Mouse (Mus musculus) hindbrain, embryonic 15.5 days (tissue): ENCODE measurements around the gene Sdk1. TPM values are rescaled to one million over a fixed set of nuclear protein-coding genes. Genes with fewer than 3 reads are reported as not detected.

Source experiments
- ATAC-seq: fragments of 200-750 bp; cut with Nextera tagmentation; 2 replicates; pipeline ENCODE4 v1.8.0; 2017; ENCODE audit warnings: low read depth, moderate number of reproducible peaks, moderate TSS enrichment; ENCODE audit not compliant: low FRiP score
- H3K27ac ChIP-seq: fragments of 300-500 bp; sonication (generic); replicated peaks from 2 replicates; pipeline ENCODE4 v1.5.1; 2015; ENCODE audit warnings: mild to moderate bottlenecking, inconsistent platforms
- H3K27me3 ChIP-seq: fragments of 300-500 bp; sonication (generic); 2 replicates; pipeline ENCODE4 v1.6.1; 2015; ENCODE audit warnings: control low read depth, inconsistent platforms
- H3K36me3 ChIP-seq: fragments of 300-500 bp; sonication (generic); 2 replicates; pipeline ENCODE4 v1.6.1; 2015; ENCODE audit warnings: control low read depth, inconsistent platforms
- H3K4me1 ChIP-seq: fragments of 300-500 bp; sonication (generic); replicated peaks from 2 replicates; pipeline ENCODE4 v1.6.1; 2015; ENCODE audit warnings: control low read depth, inconsistent platforms
- H3K4me2 ChIP-seq: fragments of 300-500 bp; sonication (generic); 2 replicates; pipeline ENCODE4 v1.6.1; 2015; ENCODE audit warnings: moderate library complexity, mild to moderate bottlenecking, inconsistent platforms
- H3K4me3 ChIP-seq: fragments of 300-500 bp; sonication (generic); 2 replicates; pipeline ENCODE4 v1.5.1; 2015; ENCODE audit warnings: mild to moderate bottlenecking, inconsistent platforms
- H3K9ac ChIP-seq: fragments of 300-500 bp; sonication (generic); 2 replicates; pipeline ENCODE4 v1.6.1; 2015; ENCODE audit warnings: inconsistent platforms
- H3K9me3 ChIP-seq: fragments of 300-500 bp; sonication (generic); 2 replicates; pipeline ENCODE4 v1.6.1; 2016; ENCODE audit warnings: control low read depth, inconsistent platforms
- WGBS: fragments of 180-500 bp; shearing (Covaris S2); methylation state at CpG from one replicate; pipeline ENCODE4 v1.1.7; 2015; 5-methylcytosine and 5-hydroxymethylcytosine counted together
- polyA plus RNA-seq: library from polyadenylated mRNA; unstranded; fragments of >200 nt; fragmentation: Nextera tagmentation; extraction: Ambion mirVana; gene quantifications from 2 replicates; pipeline ENCODE4 v1.2.1, GENCODE M21; 2015

The Sdk1 gene
- polyA plus RNA-seq, 1 experiment from 2014 or later: 2.5 TPM

DNA sequence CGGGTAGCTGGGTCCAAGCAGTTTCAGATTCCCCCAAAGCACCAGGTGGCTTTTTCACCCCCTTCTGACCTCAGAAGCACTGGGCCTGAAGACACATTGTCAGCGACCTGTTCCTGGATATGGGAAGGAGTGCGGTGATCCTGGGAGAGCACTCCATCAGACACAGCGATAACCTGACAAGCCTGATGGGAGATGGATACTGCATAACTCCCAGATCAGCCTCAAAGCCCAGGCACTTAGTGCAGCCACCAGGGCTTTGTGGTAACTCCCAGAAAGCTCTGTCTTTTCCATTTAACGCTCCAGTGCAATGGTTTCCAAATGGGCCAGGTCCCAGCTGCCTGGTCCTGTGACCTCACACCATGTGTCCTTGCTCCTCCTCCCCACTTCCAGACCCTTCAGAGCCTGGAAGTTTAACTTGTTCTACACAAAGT, 886.9 kb downstream of the Sdk1 start:
- H3K27ac ChIP-seq: no peak overlapping the region
- H3K4me3 ChIP-seq: no peak overlapping the region
- H3K27me3 ChIP-seq: 0 out of 2 replicates have a peak, but pooled peaks cover 4% of the 10 kb centered on the region
- WGBS: 35% methylated on average over 5 of the region's 5 CpGs
- H3K9ac ChIP-seq: no peak overlapping the region
- H3K4me1 ChIP-seq: no peaks in the 10 kb centered on the region
- ATAC-seq: no peak
- no peaks in the 10 kb centered on the region for H3K9me3 ChIP-seq
- H3K36me3 ChIP-seq: no peaks in the 10 kb centered on the region
- H3K4me2 ChIP-seq: no peak overlapping the region

DNA sequence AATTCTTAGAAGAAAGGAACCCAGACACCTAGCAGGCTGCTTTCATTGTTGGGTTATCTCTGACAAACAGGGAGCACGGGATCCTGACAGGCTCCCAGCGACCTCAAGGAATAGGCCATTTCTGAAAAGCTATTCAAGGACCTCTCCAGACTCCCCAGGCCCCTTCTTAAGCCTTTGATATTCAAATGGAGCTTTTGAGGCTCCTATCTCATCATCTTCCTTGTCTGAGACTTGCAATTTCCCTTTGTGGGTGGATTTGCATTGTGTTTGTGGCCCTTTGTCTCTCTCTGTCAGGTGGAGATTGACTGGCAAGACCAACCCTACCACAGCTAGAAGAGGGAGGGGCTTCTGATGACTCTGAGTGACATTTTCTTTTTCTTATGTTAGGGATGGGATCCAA, 888.7 kb downstream of the Sdk1 start:
- H3K9ac ChIP-seq: no peak overlapping the region
- H3K4me1 ChIP-seq: peaks cover 1% of the 10 kb centered on the region
- no peaks in the 10 kb centered on the region for H3K9me3 ChIP-seq
- no peak overlapping the region for H3K4me3 ChIP-seq
- 2% methylated on average over 2 of the region's 2 CpGs for WGBS
- no peak for ATAC-seq
- H3K36me3 ChIP-seq: no peaks in the 10 kb centered on the region
- H3K4me2 ChIP-seq: no peak overlapping the region
- H3K27me3 ChIP-seq: 0 out of 2 replicates have a peak, but pooled peaks cover 4% of the 10 kb centered on the region
- no peak overlapping the region for H3K27ac ChIP-seq

DNA sequence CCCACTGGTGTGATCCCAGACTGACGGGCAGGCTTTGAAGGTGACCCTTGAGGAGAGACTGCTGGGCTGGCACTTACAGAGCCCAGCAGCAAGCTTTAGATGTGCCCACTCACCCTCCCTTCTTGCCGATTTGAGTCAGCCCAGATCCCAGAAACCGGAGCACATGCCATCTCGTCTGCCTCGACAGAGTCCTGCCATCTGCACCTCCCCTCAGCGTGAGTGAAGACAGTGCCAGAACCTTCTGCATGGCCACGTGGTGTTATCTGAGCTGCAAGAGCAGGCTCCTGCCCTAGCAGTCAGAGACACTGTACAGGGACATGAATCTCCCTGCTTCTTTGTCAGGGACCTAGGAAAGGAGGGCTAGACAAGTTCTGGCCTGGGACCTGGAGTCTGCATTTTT, 898.7 kb downstream of the Sdk1 start:
- Histone ChIP-seq H3K27ac (no peak overlapping the region), H3K4me1 (peaks cover 4% of the 10 kb centered on the region), H3K9ac (no peak overlapping the region), H3K36me3 (no peaks in the 10 kb centered on the region), H3K9me3 (no peaks in the 10 kb centered on the region), H3K4me3 (no peak overlapping the region), H3K27me3 (no peaks in the 10 kb centered on the region), H3K4me2 (no peak overlapping the region)
- 62% methylated on average over 7 of the region's 7 CpGs for WGBS
- ATAC-seq: 0 out of 2 replicates have a peak, but pooled peaks have one; percentile 19

DNA sequence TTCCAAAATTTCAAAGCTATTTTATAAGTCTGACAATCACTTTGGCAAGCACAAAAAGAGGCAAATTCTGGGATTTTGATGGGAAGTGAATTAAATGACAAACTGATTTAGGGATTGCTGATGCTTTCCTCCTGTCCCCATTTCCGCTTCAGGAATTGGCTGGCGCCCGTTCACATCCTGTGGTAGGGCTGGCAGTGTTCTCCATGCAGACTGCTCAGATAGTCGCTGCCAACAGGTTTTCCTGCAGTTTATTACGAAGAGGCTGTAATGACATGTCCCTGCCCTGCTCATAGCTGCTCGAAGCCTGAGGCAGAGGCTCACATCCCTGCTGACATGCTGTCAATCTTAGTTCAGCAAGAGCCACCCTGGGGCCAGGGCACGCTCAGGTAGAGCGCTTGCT, 908.3 kb downstream of the Sdk1 start:
- no peak overlapping the region for H3K4me3 ChIP-seq
- no peaks in the 10 kb centered on the region for H3K27me3 ChIP-seq
- H3K4me1 ChIP-seq: no peaks in the 10 kb centered on the region
- 76% methylated on average over 8 of the region's 8 CpGs for WGBS
- peaks cover 16% of the 10 kb centered on the region; the same call in 1 of the 2 replicates for H3K36me3 ChIP-seq
- no peak for ATAC-seq
- H3K4me2 ChIP-seq: no peak overlapping the region
- H3K9ac ChIP-seq: no peak overlapping the region
- no peaks in the 10 kb centered on the region for H3K9me3 ChIP-seq
- no peak overlapping the region for H3K27ac ChIP-seq

DNA sequence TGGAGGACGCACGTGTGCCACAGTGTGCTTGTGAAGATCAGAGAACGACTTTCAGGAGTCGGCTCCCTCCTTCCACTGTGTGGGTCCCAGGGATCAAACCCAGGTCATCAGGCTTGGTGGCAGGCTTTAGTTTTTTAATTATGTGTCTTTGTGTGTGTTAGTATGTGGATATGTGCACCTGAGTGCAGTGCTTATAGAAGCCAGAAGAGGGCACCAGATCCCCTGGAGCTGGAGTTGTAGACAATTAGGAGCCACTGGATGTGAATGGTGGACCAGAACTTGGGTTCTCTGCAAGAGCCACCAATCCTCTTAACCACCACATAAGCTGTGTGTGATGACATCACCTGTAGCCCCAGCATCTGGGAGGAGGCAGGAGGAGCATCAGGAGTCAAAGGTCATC, 909.5 kb downstream of the Sdk1 start:
- 96% methylated on average over 4 of the region's 4 CpGs for WGBS
- H3K27ac ChIP-seq: no peak overlapping the region

DNA sequence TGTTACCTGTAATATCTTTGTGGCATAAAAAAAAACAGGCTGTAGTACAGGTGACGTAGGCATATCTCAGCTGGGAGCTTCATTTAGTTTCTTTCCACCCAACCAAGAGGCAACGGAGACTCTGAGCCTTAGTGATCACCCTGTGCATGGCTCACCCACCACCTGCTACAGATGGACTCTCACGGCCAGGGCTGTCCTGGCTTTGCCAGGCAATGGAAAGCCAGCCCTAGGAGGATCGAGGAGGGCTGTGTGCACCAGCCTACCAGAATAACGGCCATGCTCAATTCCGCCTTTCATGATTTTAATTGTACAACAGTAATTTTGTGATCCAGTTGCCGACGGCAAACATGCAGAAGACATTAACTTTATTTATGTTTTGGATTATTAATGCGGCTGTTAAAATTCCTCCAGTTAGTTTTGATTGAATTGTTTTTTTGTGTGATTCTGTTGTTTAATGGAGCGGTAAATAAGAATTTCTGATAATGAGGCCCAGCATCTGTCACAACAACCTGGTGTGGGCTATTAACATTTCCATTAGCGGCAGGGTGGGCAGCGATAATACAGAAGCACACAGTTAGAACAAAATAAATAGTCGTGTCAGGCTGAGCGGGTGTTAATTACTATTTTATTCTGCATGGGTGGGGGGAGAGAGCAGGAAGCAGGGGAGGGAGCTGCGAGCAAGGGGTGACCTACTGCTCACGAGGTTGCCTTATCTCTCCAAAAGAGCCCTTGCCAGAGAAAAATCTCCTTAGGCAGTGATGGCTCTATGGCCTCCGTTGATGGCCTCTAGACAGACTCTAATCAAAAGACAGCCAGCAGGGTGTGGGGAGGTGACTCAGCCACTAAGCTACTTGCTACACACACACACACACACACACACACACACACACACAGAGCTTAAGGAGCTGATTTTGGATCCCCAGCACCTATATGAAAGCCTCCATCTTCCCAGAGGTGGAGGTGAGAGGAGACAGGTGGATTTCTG, 915.9 kb downstream of the Sdk1 start:
- Histone ChIP-seq H3K4me1 (peaks cover 6% of the 10 kb centered on the region; the same call in 1 of the 2 replicates), H3K9me3 (no peaks in the 10 kb centered on the region), H3K36me3 (no peaks in the 10 kb centered on the region), H3K4me2 (no peak overlapping the region), H3K9ac (no peak overlapping the region), H3K27me3 (no peaks in the 10 kb centered on the region), H3K27ac (peak overlapping the region; percentile 62), H3K4me3 (no peak overlapping the region)
- ATAC-seq: peak; percentile 59; the same call in 1 of the 2 replicates
- WGBS: 46% methylated on average over 17 of the region's 17 CpGs

More for the DNA sequence above, 909.5 kb downstream of the Sdk1 start:
- ATAC-seq: no peak
- Histone ChIP-seq H3K9ac (no peak overlapping the region), H3K27me3 (no peaks in the 10 kb centered on the region), H3K4me2 (no peak overlapping the region), H3K4me3 (no peak overlapping the region), H3K9me3 (no peaks in the 10 kb centered on the region), H3K4me1 (no peaks in the 10 kb centered on the region), H3K36me3 (peaks cover 16% of the 10 kb centered on the region; the same call in 1 of the 2 replicates)

DNA sequence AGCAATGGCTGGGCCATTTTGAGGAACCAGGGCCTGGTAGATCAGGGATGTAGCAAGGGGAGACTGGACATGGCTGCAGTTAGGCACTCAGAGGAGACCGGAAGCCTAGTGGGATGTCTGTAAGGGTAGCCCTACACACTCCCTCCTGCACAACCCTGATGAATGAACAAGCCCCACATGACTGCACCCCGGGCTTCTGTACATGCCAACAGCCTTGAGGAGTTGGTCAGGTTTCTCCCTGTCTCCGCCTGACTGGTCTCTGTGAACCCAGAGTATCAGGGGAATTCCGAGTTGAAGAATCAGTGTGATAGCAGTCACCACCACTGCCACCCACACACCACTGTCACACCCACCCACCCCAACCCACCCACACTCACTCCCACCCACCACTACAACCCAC, 922.2 kb downstream of the Sdk1 start:
- H3K27me3 ChIP-seq: no peaks in the 10 kb centered on the region
- no peaks in the 10 kb centered on the region for H3K4me1 ChIP-seq
- ATAC-seq: no peak
- H3K36me3 ChIP-seq: no peaks in the 10 kb centered on the region
- no peak overlapping the region for H3K4me2 ChIP-seq
- no peaks in the 10 kb centered on the region for H3K9me3 ChIP-seq
- H3K4me3 ChIP-seq: no peak overlapping the region
- no peak overlapping the region for H3K9ac ChIP-seq
- H3K27ac ChIP-seq: no peak overlapping the region
- WGBS: 97% methylated on average over 4 of the region's 4 CpGs

DNA sequence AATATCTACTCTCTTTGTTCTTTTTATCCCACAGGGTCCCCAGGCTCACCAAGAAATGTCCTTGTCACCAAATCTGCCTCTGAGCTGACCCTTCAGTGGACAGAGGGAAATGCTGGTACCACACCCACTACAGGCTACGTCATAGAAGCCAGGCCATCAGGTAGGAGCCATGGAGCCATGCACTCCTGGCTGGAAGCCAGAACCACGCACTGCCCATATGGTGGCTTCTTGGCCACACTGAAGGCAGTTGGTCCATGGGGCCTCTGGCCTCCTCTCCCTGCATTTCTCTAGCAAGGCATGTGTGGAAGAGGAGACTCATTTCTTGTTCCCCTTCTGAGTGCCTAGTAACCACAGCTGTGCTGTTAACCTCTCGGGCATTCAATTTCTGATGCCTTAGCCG, 932.3 kb downstream of the Sdk1 start:
- Histone ChIP-seq H3K9me3 (no peaks in the 10 kb centered on the region), H3K27me3 (0 out of 2 replicates have a peak, but pooled peaks cover 3% of the 10 kb centered on the region), H3K9ac (no peak overlapping the region), H3K4me3 (no peak overlapping the region), H3K36me3 (no peaks in the 10 kb centered on the region), H3K4me2 (no peak overlapping the region), H3K4me1 (peaks cover 14% of the 10 kb centered on the region), H3K27ac (no peak overlapping the region)
- WGBS: 64% methylated on average over 4 of the region's 4 CpGs
- ATAC-seq: no peak

DNA sequence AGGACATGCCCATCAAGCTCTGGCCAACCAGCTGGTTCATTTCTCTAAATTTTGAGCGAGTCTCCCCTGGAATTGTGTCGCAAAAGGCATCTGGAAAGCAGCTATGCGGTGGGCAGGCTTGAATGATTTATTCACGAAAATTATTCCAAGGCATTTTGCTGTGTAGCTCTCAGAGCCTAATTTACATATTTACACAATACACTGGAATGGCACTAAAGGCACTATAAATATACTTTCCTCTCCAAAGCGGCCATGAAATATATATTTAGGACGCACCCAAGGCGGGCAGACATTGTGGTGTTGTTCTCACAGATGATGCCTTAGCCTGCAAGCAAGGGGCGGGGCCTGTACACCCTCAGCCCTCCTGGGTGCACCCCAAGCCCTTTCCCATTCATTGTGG, 936.9 kb downstream of the Sdk1 start:
- 37% methylated on average over 8 of the region's 8 CpGs for WGBS

DNA sequence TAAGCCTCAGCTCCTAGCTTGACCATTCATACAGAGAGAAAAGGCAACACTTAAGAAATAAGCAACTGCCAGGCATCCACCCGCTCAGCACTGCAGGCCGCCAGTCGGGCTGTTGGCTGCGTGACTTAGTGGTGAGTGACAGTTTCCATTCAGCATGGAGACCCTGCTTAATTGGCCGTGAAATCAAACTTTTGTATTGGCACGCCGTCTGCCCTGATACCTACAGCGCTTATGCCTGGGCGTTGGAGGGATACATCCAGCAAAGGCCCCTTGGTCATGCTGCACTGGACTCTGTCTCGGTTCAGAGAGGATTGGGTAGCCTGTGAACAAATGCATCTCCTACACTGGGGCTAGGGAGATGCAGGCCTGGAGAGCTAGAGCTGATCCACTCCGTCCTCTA, 938.0 kb downstream of the Sdk1 start:
- Histone ChIP-seq H3K27me3 (peaks cover 17% of the 10 kb centered on the region), H3K27ac (peak overlapping the region; percentile 46; the same call in 1 of the 2 replicates), H3K9me3 (no peaks in the 10 kb centered on the region), H3K36me3 (no peaks in the 10 kb centered on the region), H3K9ac (no peak overlapping the region), H3K4me3 (no peak overlapping the region), H3K4me2 (no peak overlapping the region), H3K4me1 (peaks cover 27% of the 10 kb centered on the region)
- 20% methylated on average over 11 of the region's 11 CpGs for WGBS
- ATAC-seq: peak; percentile 39; the same call in 1 of the 2 replicates

More for the DNA sequence above, 936.9 kb downstream of the Sdk1 start:
- Histone ChIP-seq H3K27me3 (peaks cover 15% of the 10 kb centered on the region), H3K9ac (no peak overlapping the region), H3K27ac (peak overlapping the region; percentile 62), H3K4me1 (peaks cover 27% of the 10 kb centered on the region), H3K4me3 (no peak overlapping the region), H3K36me3 (no peaks in the 10 kb centered on the region), H3K4me2 (no peak overlapping the region), H3K9me3 (no peaks in the 10 kb centered on the region)
- ATAC-seq: no peak; the same call in 1 of the 2 replicates

DNA sequence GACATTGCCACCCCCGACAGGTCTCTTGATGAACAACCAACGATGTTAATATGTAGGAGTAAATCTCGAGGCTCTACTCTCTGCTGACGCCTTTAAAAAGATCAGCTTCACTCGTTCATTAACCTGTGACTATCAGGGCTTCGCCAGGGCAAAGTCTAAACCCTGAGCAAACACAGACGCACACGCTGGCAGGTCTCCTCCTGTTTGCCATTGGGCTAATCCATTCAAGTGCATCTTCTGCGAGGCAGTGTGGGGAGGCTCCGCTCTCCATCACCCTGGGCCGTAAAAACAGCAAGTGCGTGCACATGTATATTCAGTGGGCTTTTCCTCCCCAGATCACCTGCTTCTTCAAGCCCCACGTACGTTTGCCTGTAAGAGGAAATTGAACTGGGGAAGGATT, 940.6 kb downstream of the Sdk1 start:
- no peak overlapping the region for H3K4me3 ChIP-seq
- H3K36me3 ChIP-seq: no peaks in the 10 kb centered on the region
- H3K4me1 ChIP-seq: peaks cover 36% of the 10 kb centered on the region
- H3K27ac ChIP-seq: no peak overlapping the region
- no peak overlapping the region for H3K4me2 ChIP-seq
- H3K9me3 ChIP-seq: 0 out of 2 replicates have a peak, but pooled peaks cover 4% of the 10 kb centered on the region
- H3K9ac ChIP-seq: no peak overlapping the region
- no peak for ATAC-seq
- H3K27me3 ChIP-seq: peaks cover 14% of the 10 kb centered on the region
- 64% methylated on average over 14 of the region's 14 CpGs for WGBS

DNA sequence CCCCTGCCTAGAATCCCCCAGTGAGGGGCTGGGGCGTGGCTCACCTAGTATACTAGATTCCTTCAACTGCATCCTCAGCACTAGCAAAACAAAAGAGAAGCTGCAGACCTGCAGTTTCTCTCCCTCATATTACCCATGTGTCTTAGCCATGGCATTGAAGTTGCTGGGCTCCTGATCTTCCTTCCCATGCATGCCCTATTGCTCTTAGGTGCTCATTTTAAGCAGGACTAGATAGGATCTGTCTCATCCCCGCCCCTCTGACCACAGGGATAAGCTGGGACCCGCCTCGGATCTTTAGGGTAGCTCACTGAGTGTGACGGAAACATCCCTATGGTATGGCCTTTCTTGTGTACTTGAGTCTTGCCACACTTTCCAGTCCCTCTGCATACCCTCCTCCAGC, 947.5 kb downstream of the Sdk1 start:
- Histone ChIP-seq H3K4me2 (no peak overlapping the region), H3K4me3 (no peak overlapping the region), H3K27me3 (no peaks in the 10 kb centered on the region), H3K36me3 (no peaks in the 10 kb centered on the region), H3K9ac (no peak overlapping the region), H3K9me3 (0 out of 2 replicates have a peak, but pooled peaks cover 4% of the 10 kb centered on the region), H3K4me1 (peaks cover 10% of the 10 kb centered on the region; the same call in 1 of the 2 replicates), H3K27ac (no peak overlapping the region)
- no peak for ATAC-seq
- WGBS: 84% methylated on average over 5 of the region's 5 CpGs
